Mouse (Mus musculus): ENCODE measurements around the gene Olfr1474. TPM values are rescaled to one million over a fixed set of nuclear protein-coding genes. Genes with fewer than 3 reads are reported as not detected.
"Not testable (repeated sequence)": the region's sequence is repeated elsewhere in the genome, so short reads cannot be mapped to it uniquely, and the experiment has no call there.

Gene Olfr1474
- not detected in 2 replicates for total RNA-seq (2021)
- long read RNA-seq = 0 reads

- not testable (repeated sequence) for DNase-seq
These were observed at the start of gene Olfr1474 for GRCm38 (mm10) chr19:13469265-13469664. Olfr1474 (plus strand) TSS chr19:13469565.

- DNase-seq = not testable (repeated sequence)
These were observed 26.3 kb upstream of the Olfr1474 start, which contains the start of gene Olfr1471 for GRCm38 (mm10) chr19:13443109-13443508. Olfr1471 (plus strand) TSS chr19:13443409.

- DNase-seq = no peak
These were observed 13.4 kb upstream of the Olfr1474 start, which contains the start of gene Olfr1472 for GRCm38 (mm10) chr19:13455986-13456385. Olfr1472 (minus strand) TSS chr19:13456086.

- no peak for DNase-seq
These were observed 10.7 kb downstream of the Olfr1474 start, which contains the start of gene Olfr1475 for GRCm38 (mm10) chr19:13480096-13480495. Olfr1475 (minus strand) TSS chr19:13480196.

GRCm38 (mm10) chr19:13500246-13500645 is 30.9 kb downstream of the Olfr1474 start, which contains the start of gene Olfr1477:
Olfr1477 (plus strand) TSS chr19:13500546.
- no peak for DNase-seq

Other genes with a start within 250 kb of the Olfr1474 start
- gene Olfr1463, start 238.2 kb upstream of the Olfr1474 start, total RNA-seq (2021) = not detected in 2 replicates
- not detected in 2 replicates for gene Olfr1465, start 154.0 kb upstream of the Olfr1474 start, total RNA-seq (2021)
- not detected in 2 replicates for gene Olfr1466, start 130.7 kb upstream of the Olfr1474 start, total RNA-seq (2021)
- gene Olfr1467, start 107.3 kb upstream of the Olfr1474 start, total RNA-seq (2021) = not detected in 2 replicates
- gene Olfr1469, start 61.7 kb upstream of the Olfr1474 start, total RNA-seq (2021) = not detected in 2 replicates
- not detected in 2 replicates for gene Olfr1471, start 26.2 kb upstream of the Olfr1474 start, total RNA-seq (2021)
- gene Olfr1472, start 13.5 kb upstream of the Olfr1474 start, total RNA-seq (2021) = not detected in 2 replicates
- gene Olfr1475, start 10.6 kb downstream of the Olfr1474 start, total RNA-seq (2021) = not detected in 2 replicates
- not detected in 2 replicates for gene Olfr1477, start 31.0 kb downstream of the Olfr1474 start, total RNA-seq (2021)
- gene Olfr1480, start 58.3 kb downstream of the Olfr1474 start, total RNA-seq (2021) = not detected in 2 replicates
- not detected in 2 replicates for gene Olfr1484, start 113.9 kb downstream of the Olfr1474 start, total RNA-seq (2021)
- not detected in 2 replicates for gene Olfr1487, start 147.8 kb downstream of the Olfr1474 start, total RNA-seq (2021)
- not detected in 2 replicates for gene Olfr1489, start 162.1 kb downstream of the Olfr1474 start, total RNA-seq (2021)
- not detected in 2 replicates for gene Olfr1490, start 181.5 kb downstream of the Olfr1474 start, total RNA-seq (2021)
- gene Olfr1491, start 227.7 kb downstream of the Olfr1474 start, total RNA-seq (2021) = not detected in 2 replicates

Measured in adrenal gland, postnatal 25 days (tissue).